Mouse (Mus musculus): ENCODE measurements at regions not wholly inside any gene's neighbourhood (a gene's known extent, or its start where the extent isn't known, plus 50 kb on each side); places are given as distances from the start of the nearest gene placed in this dataset.
A peak's percentile ranks its signal among the peaks of the same experiment; 100 is the strongest.

- peak; percentile 85 for ATAC-seq (replicated peaks; ENCODE audit: poor library complexity, severe bottlenecking)
Measured at GRCm38 (mm10) chr10:9012829-9013548, 127.1 kb upstream of the Sash1 start.

- no peak for ATAC-seq (replicated peaks; ENCODE audit: poor library complexity, severe bottlenecking)
Measured at GRCm38 (mm10) chr10:9011906-9012305, 126.0 kb upstream of the Sash1 start.

- ATAC-seq (replicated peaks; ENCODE audit: poor library complexity, severe bottlenecking), result no peak
Measured at GRCm38 (mm10) chr10:9010191-9010590, 124.3 kb upstream of the Sash1 start.

GRCm38 (mm10) chr10:9005140-9005909 is 119.5 kb upstream of the Sash1 start:
- ATAC-seq (replicated peaks; ENCODE audit: poor library complexity, severe bottlenecking), result no peak

GRCm38 (mm10) chr10:9002261-9002660 is 116.4 kb upstream of the Sash1 start:
- no peak for ATAC-seq (replicated peaks; ENCODE audit: poor library complexity, severe bottlenecking)

- ATAC-seq (replicated peaks; ENCODE audit: poor library complexity, severe bottlenecking), result no peak
Measured at GRCm38 (mm10) chr10:8998758-8999398, 113.0 kb upstream of the Sash1 start.

- ATAC-seq (replicated peaks; ENCODE audit: poor library complexity, severe bottlenecking), result no peak
Measured at GRCm38 (mm10) chr10:8998356-8998755, 112.5 kb upstream of the Sash1 start.

GRCm38 (mm10) chr10:8995097-8995496 is 109.2 kb upstream of the Sash1 start:
- no peak for ATAC-seq (replicated peaks; ENCODE audit: poor library complexity, severe bottlenecking)

- ATAC-seq (replicated peaks; ENCODE audit: poor library complexity, severe bottlenecking), result no peak
Measured at GRCm38 (mm10) chr10:8986339-8986738, 100.5 kb upstream of the Sash1 start.

GRCm38 (mm10) chr10:8983347-8983746 is 97.5 kb upstream of the Sash1 start:
- ATAC-seq (replicated peaks; ENCODE audit: poor library complexity, severe bottlenecking), result no peak

- no peak for ATAC-seq (replicated peaks; ENCODE audit: poor library complexity, severe bottlenecking)
Measured at GRCm38 (mm10) chr10:8980568-8980967, 94.7 kb upstream of the Sash1 start.

GRCm38 (mm10) chr10:8978595-8978994 is 92.7 kb upstream of the Sash1 start:
- no peak for ATAC-seq (replicated peaks; ENCODE audit: poor library complexity, severe bottlenecking)

- ATAC-seq (replicated peaks; ENCODE audit: poor library complexity, severe bottlenecking), result peak; percentile 100
Measured at GRCm38 (mm10) chr10:8973934-8974333, 88.1 kb upstream of the Sash1 start.

GRCm38 (mm10) chr10:8972789-8973551 is 87.1 kb upstream of the Sash1 start:
- ATAC-seq (replicated peaks; ENCODE audit: poor library complexity, severe bottlenecking), result no peak

GRCm38 (mm10) chr10:8970807-8971206 is 84.9 kb upstream of the Sash1 start:
- ATAC-seq (replicated peaks; ENCODE audit: poor library complexity, severe bottlenecking), result no peak

GRCm38 (mm10) chr10:8969586-8969985 is 83.7 kb upstream of the Sash1 start:
- no peak for ATAC-seq (replicated peaks; ENCODE audit: poor library complexity, severe bottlenecking)

GRCm38 (mm10) chr10:8969016-8969415 is 83.1 kb upstream of the Sash1 start:
- ATAC-seq (replicated peaks; ENCODE audit: poor library complexity, severe bottlenecking), result no peak

GRCm38 (mm10) chr10:8968276-8968923 is 82.5 kb upstream of the Sash1 start:
- no peak for ATAC-seq (replicated peaks; ENCODE audit: poor library complexity, severe bottlenecking)

GRCm38 (mm10) chr10:8962921-8963320 is 77.1 kb upstream of the Sash1 start:
- no peak for ATAC-seq (replicated peaks; ENCODE audit: poor library complexity, severe bottlenecking)
